Mouse (Mus musculus) skeletal muscle tissue, adult 2 months (tissue): ENCODE data around the gene Sdccag8.

Source experiments
- DNase-seq: peaks from one replicate; pipeline ENCODE4 v3.0.0-alpha.2; 2012; ENCODE audit warnings: low read depth, low spot score

Sdccag8 gene

GRCm38 (mm10) chr1:176985691-176986090, 171.2 kb downstream of the Sdccag8 start:
- DNase-seq, result no peak

- no peak for DNase-seq
Observed at GRCm38 (mm10) chr1:176986275-176986674, 171.8 kb downstream of the Sdccag8 start.

GRCm38 (mm10) chr1:176986990-176987740, 172.7 kb downstream of the Sdccag8 start:
- no peak for DNase-seq

GRCm38 (mm10) chr1:176991473-176991872, 177.0 kb downstream of the Sdccag8 start:
- no peak for DNase-seq

GRCm38 (mm10) chr1:176992517-176992916, 178.1 kb downstream of the Sdccag8 start:
- DNase-seq, result no peak

GRCm38 (mm10) chr1:176993141-176994010, 178.9 kb downstream of the Sdccag8 start:
- no peak for DNase-seq

GRCm38 (mm10) chr1:176994087-176994486, 179.6 kb downstream of the Sdccag8 start:
- no peak for DNase-seq

GRCm38 (mm10) chr1:176994707-176995418, 180.4 kb downstream of the Sdccag8 start:
- no peak for DNase-seq

- no peak for DNase-seq
Observed at GRCm38 (mm10) chr1:176995419-176995775, 180.9 kb downstream of the Sdccag8 start.

GRCm38 (mm10) chr1:176996166-176996565, 181.7 kb downstream of the Sdccag8 start:
- no peak for DNase-seq

GRCm38 (mm10) chr1:176996630-176997201, 182.3 kb downstream of the Sdccag8 start:
- DNase-seq, result no peak

GRCm38 (mm10) chr1:176997254-176997653, 182.8 kb downstream of the Sdccag8 start:
- DNase-seq, result no peak

GRCm38 (mm10) chr1:176997711-176998689, 183.5 kb downstream of the Sdccag8 start:
- DNase-seq, result no peak

GRCm38 (mm10) chr1:176999011-176999410, 184.6 kb downstream of the Sdccag8 start:
- DNase-seq, result peak; percentile 21

GRCm38 (mm10) chr1:177002951-177003350, 188.5 kb downstream of the Sdccag8 start:
- DNase-seq, result no peak

GRCm38 (mm10) chr1:177004041-177004741, 189.7 kb downstream of the Sdccag8 start:
- DNase-seq, result no peak

GRCm38 (mm10) chr1:177007405-177007804, 192.9 kb downstream of the Sdccag8 start:
- no peak for DNase-seq

- DNase-seq, result peak; percentile 71
Observed at GRCm38 (mm10) chr1:177008777-177009176, 194.3 kb downstream of the Sdccag8 start.

- no peak for DNase-seq
Observed at GRCm38 (mm10) chr1:177010041-177010440, 195.6 kb downstream of the Sdccag8 start.
